Mouse (Mus musculus) kidney, adult 2 months (tissue): Measurements from ENCODE around the gene Plekhm1. TPM values are rescaled to one million over a fixed set of nuclear protein-coding genes. Genes with fewer than 3 reads are reported as not detected.
"Not testable (repeated sequence)": the region's sequence is repeated elsewhere in the genome, so short reads cannot be mapped to it uniquely, and the experiment has no call there.

Source experiments
- DNase-seq: peaks from one replicate; pipeline ENCODE4 v3.0.0; 2021
- H3K27ac ChIP-seq: fragments of 200-500 bp; 2 replicates; pipeline ENCODE4 v1.5.1; 2012; ENCODE audit warnings: low read depth, low read length, control low read depth, inconsistent platforms; ENCODE audit not compliant: insufficient read depth
- H3K27me3 ChIP-seq: fragments of 200-500 bp; replicated peaks from 2 replicates; pipeline ENCODE4 v1.6.1; 2012; ENCODE audit warnings: mild to moderate bottlenecking, moderate library complexity, low read length, inconsistent platforms; ENCODE audit not compliant: control insufficient read depth, insufficient read depth
- H3K36me3 ChIP-seq: fragments of 200-500 bp; 2 replicates; pipeline ENCODE4 v1.6.1; 2012; ENCODE audit warnings: mild to moderate bottlenecking, moderate library complexity, low read length, inconsistent platforms; ENCODE audit not compliant: control insufficient read depth, insufficient read depth
- H3K4me1 ChIP-seq: fragments of 200-500 bp; 2 replicates; pipeline ENCODE4 v1.6.1; 2011; ENCODE audit warnings: low read length; ENCODE audit not compliant: control insufficient read depth, insufficient read depth
- H3K4me3 ChIP-seq: fragments of 200-500 bp; 2 replicates; pipeline ENCODE4 v1.5.1; 2011; ENCODE audit warnings: mild to moderate bottlenecking, low read depth, low read length, control low read depth; ENCODE audit not compliant: insufficient read depth
- CTCF ChIP-seq: fragments of 200-500 bp; conservative IDR thresholded peaks from 2 replicates; pipeline ENCODE4 v1.5.1; 2011; ENCODE audit warnings: low read depth, mild to moderate bottlenecking, control low read depth, low read length, moderate library complexity, mixed read lengths; ENCODE audit not compliant: insufficient read depth, insufficient read length
- POLR2A ChIP-seq: fragments of 200-500 bp; IDR thresholded peaks from one replicate; pipeline ENCODE4 v1.6.1; 2011; ENCODE audit warnings: low read depth, low read length, control low read depth
- WGBS: fragments of 180-500 bp; shearing (Covaris S2); methylation state at CpG from one replicate; pipeline ENCODE4 v1.1.7; 2018; 5-methylcytosine and 5-hydroxymethylcytosine counted together
- polyA plus RNA-seq: library from polyadenylated mRNA; depleted of rRNA; stranded (reverse); fragments of >200 nt; gene quantifications from 2 replicates; pipeline ENCODE4 v1.2.3, GENCODE M21; 2012; rRNA removed

Gene Plekhm1
- polyA plus RNA-seq, 1 experiment, result 21.9 TPM

- no peaks in the 10 kb centered on the region for H3K4me1 ChIP-seq
- peak; percentile 87 for TF ChIP-seq CTCF
- TF ChIP-seq POLR2A, result no peak
- H3K27ac ChIP-seq, result no peak overlapping the region
- peak; percentile 72 for DNase-seq
- no peaks in the 10 kb centered on the region for H3K36me3 ChIP-seq
- WGBS, result 4% methylated on average over 8 of the region's 8 CpGs
- no peak overlapping the region for H3K4me3 ChIP-seq
- no peaks in the 10 kb centered on the region for H3K27me3 ChIP-seq
These were observed 87.3 kb downstream of the Plekhm1 start for GRCm38 (mm10) chr11:103325172-103325571.

- no peaks in the 10 kb centered on the region for H3K4me1 ChIP-seq
- no peaks in the 10 kb centered on the region for H3K36me3 ChIP-seq
- H3K27ac ChIP-seq, result no peak overlapping the region
- no peaks in the 10 kb centered on the region for H3K27me3 ChIP-seq
- WGBS, result 54% methylated on average over 13 of the region's 13 CpGs
- H3K4me3 ChIP-seq, result no peak overlapping the region
- no peak for DNase-seq
- TF ChIP-seq POLR2A (no peak), CTCF (no peak)
These were observed 87.8 kb downstream of the Plekhm1 start for GRCm38 (mm10) chr11:103324723-103325122.

DNA sequence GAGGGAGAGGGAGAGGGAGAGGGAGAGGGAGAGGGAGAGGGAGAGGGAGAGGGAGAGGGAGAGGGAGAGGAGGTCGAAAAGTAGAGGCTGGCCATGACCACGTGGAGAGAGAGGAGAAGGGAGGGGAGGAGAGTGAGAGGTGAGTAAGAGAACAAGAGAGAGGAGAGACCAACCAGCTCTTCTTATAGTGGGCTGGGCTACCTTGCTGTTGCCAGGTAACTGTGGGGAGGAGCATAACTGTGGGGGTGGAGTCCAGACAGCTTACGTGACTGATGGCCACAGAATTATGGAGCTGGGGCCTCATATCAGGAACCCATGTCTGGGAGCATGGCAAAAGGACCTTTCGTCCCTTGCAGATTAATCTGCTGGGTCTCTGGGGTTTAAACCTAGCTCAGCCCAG is 89.7 kb downstream of the Plekhm1 start:
- H3K27me3 ChIP-seq, H3K4me3 ChIP-seq, H3K36me3 ChIP-seq, DNase-seq, H3K27ac ChIP-seq, H3K4me1 ChIP-seq: not testable (repeated sequence)
- 41% methylated on average over 4 of the region's 4 CpGs for WGBS

GRCm38 (mm10) chr11:103320646-103321045 is 91.8 kb downstream of the Plekhm1 start:
- no peak for DNase-seq
- no peaks in the 10 kb centered on the region for H3K36me3 ChIP-seq
- 58% methylated on average over 4 of the region's 4 CpGs for WGBS
- H3K4me1 ChIP-seq, result no peaks in the 10 kb centered on the region
- no peak overlapping the region for H3K4me3 ChIP-seq
- no peak overlapping the region for H3K27ac ChIP-seq
- H3K27me3 ChIP-seq, result no peaks in the 10 kb centered on the region
- TF ChIP-seq POLR2A (no peak), CTCF (no peak)

GRCm38 (mm10) chr11:103320196-103320595 is 92.3 kb downstream of the Plekhm1 start:
- H3K27ac ChIP-seq, result no peak overlapping the region
- H3K27me3 ChIP-seq, result no peaks in the 10 kb centered on the region
- peaks cover 3% of the 10 kb centered on the region for H3K4me1 ChIP-seq
- no peak for TF ChIP-seq CTCF
- TF ChIP-seq POLR2A, result no peak
- no peak overlapping the region for H3K4me3 ChIP-seq
- DNase-seq, result no peak
- 89% methylated on average over 8 of the region's 8 CpGs for WGBS
- no peaks in the 10 kb centered on the region for H3K36me3 ChIP-seq

GRCm38 (mm10) chr11:103318042-103318441 is 94.4 kb downstream of the Plekhm1 start:
- TF ChIP-seq CTCF (no peak), POLR2A (no peak)
- WGBS, result 67% methylated on average over 1 of the region's 1 CpGs

DNA sequence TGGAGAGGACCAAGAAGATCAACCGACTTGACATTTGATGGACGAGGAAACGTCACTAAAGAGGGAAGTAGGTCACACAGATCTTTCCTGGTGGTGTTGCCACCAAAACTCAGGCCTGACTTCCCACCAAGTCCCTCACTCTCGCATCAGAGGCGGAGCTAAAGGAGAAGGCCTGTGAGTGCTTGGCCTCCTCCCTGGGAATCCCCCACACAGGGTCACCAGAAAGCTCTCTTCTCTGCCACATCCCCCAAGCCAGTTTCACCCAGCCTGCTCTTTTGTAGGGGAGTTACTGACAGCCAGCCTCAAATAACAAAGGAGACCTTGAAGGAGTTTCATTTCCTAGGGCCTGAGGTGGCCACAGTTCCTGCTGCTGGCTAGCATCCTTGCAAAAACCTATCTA is 97.1 kb downstream of the Plekhm1 start:
- H3K27me3 ChIP-seq, result no peaks in the 10 kb centered on the region
- no peak overlapping the region for H3K4me3 ChIP-seq
- no peak for DNase-seq
- H3K27ac ChIP-seq, result peak overlapping the region; percentile 69; the same call in 1 of the 2 replicates
- 58% methylated on average over 5 of the region's 5 CpGs for WGBS
- H3K4me1 ChIP-seq, result peaks cover 17% of the 10 kb centered on the region
- TF ChIP-seq POLR2A (no peak), CTCF (no peak)
- no peaks in the 10 kb centered on the region for H3K36me3 ChIP-seq

More at GRCm38 (mm10) chr11:103318042-103318441, 94.4 kb downstream of the Plekhm1 start:
- Histone ChIP-seq H3K4me1 (peaks cover 7% of the 10 kb centered on the region), H3K27me3 (no peaks in the 10 kb centered on the region), H3K27ac (no peak overlapping the region), H3K4me3 (no peak overlapping the region), H3K36me3 (no peaks in the 10 kb centered on the region)
- no peak for DNase-seq

- H3K4me1 ChIP-seq, result peaks cover 17% of the 10 kb centered on the region
- WGBS, result 40% methylated on average over 10 of the region's 10 CpGs
- H3K27me3 ChIP-seq, result no peaks in the 10 kb centered on the region
- peak; percentile 82 for DNase-seq
- TF ChIP-seq CTCF, result no peak
- no peak for TF ChIP-seq POLR2A
- no peaks in the 10 kb centered on the region for H3K36me3 ChIP-seq
- H3K27ac ChIP-seq, result peak overlapping the region; percentile 69
- no peak overlapping the region for H3K4me3 ChIP-seq
These were observed 97.6 kb downstream of the Plekhm1 start for GRCm38 (mm10) chr11:103314736-103315374.

Other genes with a start within 250 kb of the Plekhm1 start
- 32.7 and 35.5 TPM in 2 replicates for gene Fmnl1, start 241.6 kb downstream of the Plekhm1 start, polyA plus RNA-seq
- gene 1700023F06Rik, start 204.1 kb downstream of the Plekhm1 start, polyA plus RNA-seq, result 0.09 and 0.22 TPM in 2 replicates
- not detected in 2 replicates for gene Spata32, start 194.3 kb downstream of the Plekhm1 start, polyA plus RNA-seq
- 8.0 and 8.6 TPM in 2 replicates for gene Map3k14, start 145.2 kb downstream of the Plekhm1 start, polyA plus RNA-seq
- gene Arhgap27, start 49.0 kb downstream of the Plekhm1 start, polyA plus RNA-seq, result 38.4 and 46.8 TPM in 2 replicates
- not detected in 2 replicates for gene Lrrc37a, start 91.9 kb upstream of the Plekhm1 start, polyA plus RNA-seq
- gene Gm884, start 208.5 kb upstream of the Plekhm1 start, polyA plus RNA-seq, result not detected in 2 replicates
- 0.14 TPM in 1 of 2 replicates, not detected in the other for gene Lyzl6, start 226.2 kb upstream of the Plekhm1 start, polyA plus RNA-seq
- gene Rprml, start 236.9 kb upstream of the Plekhm1 start, polyA plus RNA-seq, result 0.12 TPM in 1 of 2 replicates, not detected in the other